Mouse (Mus musculus) c-Kit-positive CD71-negative TER-119-negative erythroid progenitor cells, embryonic 14.5 days (primary cell): ENCODE data around the gene Tstd1.

Experiments
- DNase-seq: peaks from one replicate; pipeline ENCODE4 v3.0.0-alpha.2; 2013; ENCODE audit warnings: low read depth

Gene Tstd1

GRCm38 (mm10) chr1:171454926-171455325 lies 36.3 kb downstream of the Tstd1 start:
- no peak for DNase-seq

- no peak for DNase-seq
These were observed 38.9 kb downstream of the Tstd1 start for GRCm38 (mm10) chr1:171457568-171457967.

- no peak for DNase-seq
These were observed 41.1 kb downstream of the Tstd1 start for GRCm38 (mm10) chr1:171459791-171460190.

GRCm38 (mm10) chr1:171460551-171461503 lies 42.2 kb downstream of the Tstd1 start:
- DNase-seq = no peak

GRCm38 (mm10) chr1:171463133-171463532 lies 44.5 kb downstream of the Tstd1 start:
- no peak for DNase-seq

GRCm38 (mm10) chr1:171465749-171466412 lies 47.2 kb downstream of the Tstd1 start:
- DNase-seq = no peak

- no peak for DNase-seq
These were observed 47.9 kb downstream of the Tstd1 start for GRCm38 (mm10) chr1:171466565-171466964.

- DNase-seq = no peak
These were observed 51.0 kb downstream of the Tstd1 start for GRCm38 (mm10) chr1:171469678-171470077.
